ENCODE assay signal across 7 mouse cellular contexts in genomic region chr8:95987011-95987440, GRCm38 (mm10).
A peak's percentile ranks its signal among the peaks of the same experiment; 100 is the strongest.
DNase-seq lines count a peak whose midpoint lies in the region; ATAC-seq lines count a peak whose summit lies in the region.

No protein-coding gene starts in this region.

- H3K4me1 ChIP-seq in forebrain, embryonic 12.5 days, result peaks cover 14% of the 10 kb centered on the region
- no peaks in the 10 kb centered on the region for H3K4me1 ChIP-seq in limb, embryonic 11.5 days (ENCODE audit: control insufficient read depth, insufficient read depth, low read length)

- H3K27ac ChIP-seq in forebrain, embryonic 12.5 days, result no peak overlapping the region
- H3K27ac ChIP-seq in limb, embryonic 11.5 days (replicated peaks; ENCODE audit: low read depth, low read length), result no peak overlapping the region

- 3% methylated on average over 10 of the region's 10 CpGs for WGBS in forebrain, embryonic 12.5 days
- 30% methylated on average over 10 of the region's 10 CpGs for WGBS in limb, embryonic 11.5 days

- H3K4me2 ChIP-seq in forebrain, embryonic 12.5 days, result peak overlapping the region; percentile 54
- H3K4me2 ChIP-seq in limb, embryonic 11.5 days (ENCODE audit: low read depth, severe bottlenecking), result peak overlapping the region; percentile 4; the same call in 1 of the 2 replicates

- ATAC-seq in forebrain, embryonic 12.5 days (ENCODE audit: low FRiP score), result peak; percentile 46; the same call in 1 of the 2 replicates
- no peak for ATAC-seq in limb, embryonic 11.5 days (ENCODE audit: insufficient number of reproducible peaks, low FRiP score, low TSS enrichment, low read depth)
- ATAC-seq in erythroid progenitor cell, adult 5-6 weeks (replicated peaks; ENCODE audit: low FRiP score, poor library complexity, severe bottlenecking), result no peak

- peak overlapping the region; percentile 45 for H3K9ac ChIP-seq in forebrain, embryonic 12.5 days
- H3K9ac ChIP-seq in limb, embryonic 11.5 days (ENCODE audit: low read length), result no peak overlapping the region

- no peaks in the 10 kb centered on the region for H3K36me3 ChIP-seq in forebrain, embryonic 12.5 days (replicated peaks)
- no peaks in the 10 kb centered on the region for H3K36me3 ChIP-seq in limb, embryonic 11.5 days (ENCODE audit: control insufficient read depth, insufficient read depth, low read length)

- H3K9me3 ChIP-seq in forebrain, embryonic 12.5 days, result no peaks in the 10 kb centered on the region
- no peaks in the 10 kb centered on the region for H3K9me3 ChIP-seq in limb, embryonic 11.5 days (ENCODE audit: control insufficient read depth, low read length)

- peak overlapping the region; percentile 28 for H3K4me3 ChIP-seq in forebrain, embryonic 12.5 days (replicated peaks)
- no peak overlapping the region for H3K4me3 ChIP-seq in limb, embryonic 11.5 days (ENCODE audit: low read depth, low read length)

- H3K27me3 ChIP-seq in forebrain, embryonic 12.5 days, result 0 out of 2 replicates have a peak, but pooled peaks cover 4% of the 10 kb centered on the region
- no peaks in the 10 kb centered on the region for H3K27me3 ChIP-seq in limb, embryonic 11.5 days (ENCODE audit: control insufficient read depth, insufficient read depth, low read length)

- DNase-seq in left cerebral cortex, adult 11 months (ENCODE audit: low spot score), result peak; percentile 1
- no peak for DNase-seq in left cerebral cortex, adult 9 months (ENCODE audit: low spot score in 2 of 2)
- DNase-seq in limb, embryonic 11.5 days (ENCODE audit: low spot score), result peak; percentile 27
- DNase-seq in right cerebral cortex, postnatal 25 days, result peak; percentile 13
- DNase-seq in adrenal gland, adult (ENCODE audit: inconsistent age in 2 of 2, low spot score in 1 of 2), result no peak

Comparison
In these comparisons a context has a peak if more than half of its experiments do, and no peak if none do; other contexts are left out.
1. DNase-seq: peak in left cerebral cortex, adult 11 months (single experiment), limb, embryonic 11.5 days (single experiment) and right cerebral cortex, postnatal 25 days (single experiment); none in left cerebral cortex, adult 9 months (0 of 2) and adrenal gland, adult (0 of 2).